Mouse (Mus musculus) erythroblast, embryonic 14.5 days (primary cell): Measurements from ENCODE around the gene Micu1.

Experiments used
- GATA1 ChIP-seq: IDR thresholded peaks from 2 replicates; pipeline ENCODE4 v1.6.1; 2012; ENCODE audit warnings: low read length, inconsistent platforms, mixed read lengths
- TAL1 ChIP-seq: IDR thresholded peaks from 3 replicates; pipeline ENCODE4 v1.6.1; 2012; ENCODE audit warnings: low read length, inconsistent platforms, mixed read lengths

- TF ChIP-seq GATA1 (no peak), TAL1 (no peak)
Measured at GRCm38 (mm10) chr10:59703060-59703760, 933 bp downstream of the Micu1 start.
